Comparison of ENCODE assay signal across 9 mouse cellular contexts in the genomic region with DNA sequence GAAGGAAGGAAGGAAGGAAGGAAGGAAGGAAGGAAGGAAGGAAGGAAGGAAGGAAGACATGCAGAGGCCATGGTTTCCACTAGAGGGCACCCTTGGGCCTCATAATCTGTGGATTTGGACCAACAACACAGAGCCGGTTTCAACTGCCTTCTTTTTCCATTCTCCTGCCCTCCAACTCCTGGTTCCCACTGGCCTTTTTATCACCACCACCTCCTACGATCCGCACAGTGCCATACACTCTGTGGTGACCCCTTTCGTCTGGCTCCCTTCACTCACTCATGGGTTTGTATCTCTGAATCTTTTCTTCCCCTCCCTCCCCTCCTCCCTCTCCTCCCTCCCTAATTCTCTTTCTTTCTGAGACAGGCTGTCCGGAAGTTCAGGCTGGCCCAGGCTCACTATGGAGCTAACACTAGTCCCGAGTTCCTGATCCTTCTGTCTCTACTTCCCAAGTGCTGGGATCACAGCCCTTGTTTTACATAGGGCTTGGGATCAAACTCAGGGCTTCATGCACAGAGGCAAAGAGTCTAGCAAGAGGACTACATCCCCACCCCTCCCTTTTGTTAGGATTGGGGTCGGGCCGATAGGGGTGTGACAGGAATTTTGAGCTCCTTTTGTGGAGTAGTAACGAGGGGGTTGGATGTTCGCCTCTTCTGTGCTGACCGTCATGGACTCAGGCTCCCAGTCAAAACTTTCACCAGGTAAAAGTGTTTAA. TPM values are rescaled to one million over a fixed set of nuclear protein-coding genes. Genes with fewer than 3 reads are reported as not detected.
DNase-seq lines count a peak whose midpoint lies in the region; ATAC-seq lines count a peak whose summit lies in the region.
"Had no signal": no experiment of that assay in that cellular context is flagged by ENCODE, and none has a peak within 500 bp of the region (broad histone marks: within the 10 kb centered on the region; RNA-seq: fewer than 3 reads in every experiment).

No protein-coding gene starts in this region.

- peak; percentile 11 for DNase-seq in spleen, adult 12 weeks (ENCODE audit: low spot score)
- no peak for DNase-seq in spleen, postnatal 36 days (ENCODE audit: low spot score in 2 of 2)
- DNase-seq in adrenal gland, postnatal 25 days = peak; percentile 49
- peak; percentile 61 for DNase-seq in forebrain, embryonic 10.5 days (ENCODE audit: extremely low spot score, low spot score)
- peak; percentile 60 for DNase-seq in limb, embryonic 10.5 days (ENCODE audit: low spot score)
- DNase-seq in ovary, postnatal 14 days (ENCODE audit: low spot score) = peak; percentile 44
- DNase-seq in yolk sac, embryonic 10.5 days (ENCODE audit: low spot score) = no peak

- H3K9me3 ChIP-seq in forebrain, embryonic 10.5 days = no peaks in the 10 kb centered on the region
- no peaks in the 10 kb centered on the region for H3K9me3 ChIP-seq in hindbrain, embryonic 15.5 days
- no peaks in the 10 kb centered on the region for H3K9me3 ChIP-seq in limb, embryonic 10.5 days (replicated peaks)

- 20% methylated on average over 11 of the region's 11 CpGs for WGBS in forebrain, embryonic 10.5 days
- WGBS in hindbrain, embryonic 15.5 days = 23% methylated on average over 11 of the region's 11 CpGs
- WGBS in limb, embryonic 10.5 days = 45% methylated on average over 11 of the region's 11 CpGs

- H3K4me1 ChIP-seq in forebrain, embryonic 10.5 days = peaks cover 24% of the 10 kb centered on the region
- peaks cover 15% of the 10 kb centered on the region for H3K4me1 ChIP-seq in hindbrain, embryonic 15.5 days (replicated peaks)
- peaks cover 22% of the 10 kb centered on the region for H3K4me1 ChIP-seq in limb, embryonic 10.5 days

- peak overlapping the region; percentile 85 for H3K27ac ChIP-seq in forebrain, embryonic 10.5 days
- H3K27ac ChIP-seq in hindbrain, embryonic 15.5 days (replicated peaks) = no peak overlapping the region
- peak overlapping the region; percentile 72 for H3K27ac ChIP-seq in limb, embryonic 10.5 days

- H3K4me3 ChIP-seq in forebrain, embryonic 10.5 days = peak overlapping the region; percentile 5; the same call in 1 of the 2 replicates
- H3K4me3 ChIP-seq in hindbrain, embryonic 15.5 days = no peak overlapping the region
- no peak overlapping the region for H3K4me3 ChIP-seq in limb, embryonic 10.5 days

- H3K27me3 ChIP-seq in forebrain, embryonic 10.5 days (ENCODE audit: poor library complexity, severe bottlenecking) = peaks cover 21% of the 10 kb centered on the region
- H3K27me3 ChIP-seq in hindbrain, embryonic 15.5 days = no peaks in the 10 kb centered on the region
- 0 out of 2 replicates have a peak, but pooled peaks cover 5% of the 10 kb centered on the region for H3K27me3 ChIP-seq in limb, embryonic 10.5 days (ENCODE audit: low read depth, poor library complexity, severe bottlenecking)

- no peak overlapping the region for H3K9ac ChIP-seq in hindbrain, embryonic 15.5 days

- H3K4me2 ChIP-seq in hindbrain, embryonic 15.5 days = peak overlapping the region; percentile 28; the same call in 1 of the 2 replicates

- no peaks in the 10 kb centered on the region for H3K36me3 ChIP-seq in forebrain, embryonic 10.5 days (replicated peaks)
- H3K36me3 ChIP-seq in hindbrain, embryonic 15.5 days = no peaks in the 10 kb centered on the region
- no peaks in the 10 kb centered on the region for H3K36me3 ChIP-seq in limb, embryonic 10.5 days

- ATAC-seq in hindbrain, embryonic 15.5 days (ENCODE audit: low FRiP score, low read depth) = no peak

RNA-seq across cellular contexts. Expression of gene Dnaic2, which starts 9.9 kb away (rescaled TPM):
- total RNA-seq in adrenal gland, postnatal 25 days (2021) = 0.67 and 1.2 TPM in 2 replicates
- 0.77 and 1.0 TPM in 2 replicates for polyA plus RNA-seq in forebrain, embryonic 10.5 days (2016; fragmentation: Nextera tagmentation; extraction: Ambion mirVana)
- polyA plus RNA-seq in hindbrain, embryonic 15.5 days (2015; fragmentation: Nextera tagmentation; extraction: Ambion mirVana) = 2.5 and 3.1 TPM in 2 replicates
- polyA plus RNA-seq in limb, embryonic 10.5 days (2016; fragmentation: Nextera tagmentation; extraction: Ambion mirVana) = 0.13 and 0.39 TPM in 2 replicates
- total RNA-seq: gastrocnemius, adult 8-10 months had no signal

RNA-seq across cellular contexts. Expression of gene Kif19a, which starts 28.1 kb away (rescaled TPM):
- total RNA-seq in adrenal gland, postnatal 25 days (2021) = 0.43 TPM in 1 of 2 replicates, not detected in the other
- polyA plus RNA-seq in forebrain, embryonic 10.5 days (2016; fragmentation: Nextera tagmentation; extraction: Ambion mirVana) = 0.33 and 0.71 TPM in 2 replicates
- polyA plus RNA-seq in hindbrain, embryonic 15.5 days (2015; fragmentation: Nextera tagmentation; extraction: Ambion mirVana) = 0.51 and 0.93 TPM in 2 replicates
- polyA plus RNA-seq in limb, embryonic 10.5 days (2016; fragmentation: Nextera tagmentation; extraction: Ambion mirVana) = 0.13 TPM in 1 of 2 replicates, not detected in the other

RNA-seq across cellular contexts. Expression of gene Btbd17, which starts 58.7 kb away (rescaled TPM):
- total RNA-seq in adrenal gland, postnatal 25 days (2021) = not detected in 2 replicates
- 20.7 and 20.8 TPM in 2 replicates for polyA plus RNA-seq in forebrain, embryonic 10.5 days (2016; fragmentation: Nextera tagmentation; extraction: Ambion mirVana)
- polyA plus RNA-seq in hindbrain, embryonic 15.5 days (2015; fragmentation: Nextera tagmentation; extraction: Ambion mirVana) = 26.0 and 26.4 TPM in 2 replicates
- 0.14 TPM in 1 of 2 replicates, not detected in the other for polyA plus RNA-seq in limb, embryonic 10.5 days (2016; fragmentation: Nextera tagmentation; extraction: Ambion mirVana)
- total RNA-seq: gastrocnemius, adult 8-10 months had no signal

Comparison
In these comparisons a context has a peak if more than half of its experiments do, and no peak if none do; other contexts are left out.
1. DNase-seq: peak in spleen, adult 12 weeks (single experiment), adrenal gland, postnatal 25 days (single experiment), forebrain, embryonic 10.5 days (single experiment), limb, embryonic 10.5 days (single experiment) and ovary, postnatal 14 days (single experiment); none in spleen, postnatal 36 days (0 of 2) and yolk sac, embryonic 10.5 days (single experiment).
2. RNA of gene Btbd17, which starts 58.7 kb away (polyA plus RNA-seq): 26.0 to 26.4 TPM in hindbrain, embryonic 15.5 days and 20.7 to 20.8 TPM in forebrain, embryonic 10.5 days; 0.14 TPM in limb, embryonic 10.5 days; every median in the first group is over 10 times any median in the second.